Mouse (Mus musculus) c-Kit-positive CD71-positive TER-119-negative erythroid progenitor cells, embryonic 14.5 days (primary cell): ENCODE measurements at regions not wholly inside any gene's neighbourhood (a gene's known extent, or its start where the extent isn't known, plus 50 kb on each side); places are given as distances from the start of the nearest gene placed in this dataset.
"Not testable (repeated sequence)": the region's sequence is repeated elsewhere in the genome, so short reads cannot be mapped to it uniquely, and the experiment has no call there.

Experiments used
- DNase-seq: peaks from one replicate; pipeline ENCODE4 v3.0.0-alpha.2; 2013; ENCODE audit warnings: low read depth

GRCm38 (mm10) chr13:13888847-13889246 lies 65.4 kb upstream of the B3galnt2 start:
- not testable (repeated sequence) for DNase-seq

GRCm38 (mm10) chr13:13889297-13890120 lies 64.8 kb upstream of the B3galnt2 start:
- DNase-seq: peak; percentile 99

- not testable (repeated sequence) for DNase-seq
Observed at GRCm38 (mm10) chr13:13902186-13902585, 52.1 kb upstream of the B3galnt2 start.
